Mouse (Mus musculus) brain, adult 2 months (tissue): ENCODE data around the gene Gm17509.

ENCODE experiments used
- DNase-seq: peaks from one replicate; pipeline ENCODE4 v3.0.0; 2011; ENCODE audit warnings: low read depth, low spot score

The Gm17509 gene

GRCm38 (mm10) chr13:117220501-117221321 lies at the start of gene Gm17509:
Gene Gm17509, minus strand, starts transcription at chr13:117221075.
- DNase-seq: peak; percentile 86

- DNase-seq: no peak
Measured at GRCm38 (mm10) chr13:117267963-117268362, 47.1 kb upstream of the Gm17509 start.

GRCm38 (mm10) chr13:117266156-117266555 lies 45.3 kb upstream of the Gm17509 start:
- no peak for DNase-seq

- no peak for DNase-seq
Measured at GRCm38 (mm10) chr13:117260704-117261103, 39.8 kb upstream of the Gm17509 start.

GRCm38 (mm10) chr13:117242621-117243020 lies 21.7 kb upstream of the Gm17509 start:
- DNase-seq: no peak

GRCm38 (mm10) chr13:117242063-117242462 lies 21.2 kb upstream of the Gm17509 start:
- no peak for DNase-seq

- no peak for DNase-seq
Measured at GRCm38 (mm10) chr13:117237111-117237510, 16.2 kb upstream of the Gm17509 start.

GRCm38 (mm10) chr13:117235530-117236212 lies 14.8 kb upstream of the Gm17509 start:
- peak; percentile 88 for DNase-seq

GRCm38 (mm10) chr13:117234486-117234885 lies 13.6 kb upstream of the Gm17509 start:
- DNase-seq: no peak

GRCm38 (mm10) chr13:117233808-117234207 lies 12.9 kb upstream of the Gm17509 start:
- DNase-seq: no peak

GRCm38 (mm10) chr13:117230371-117231110 lies 9.7 kb upstream of the Gm17509 start:
- DNase-seq: no peak

GRCm38 (mm10) chr13:117225561-117225960 lies 4.7 kb upstream of the Gm17509 start:
- peak; percentile 40 for DNase-seq

- DNase-seq: peak; percentile 67
Measured at GRCm38 (mm10) chr13:117224901-117225300, 4.0 kb upstream of the Gm17509 start.

GRCm38 (mm10) chr13:117223125-117223524 lies 2.2 kb upstream of the Gm17509 start:
- DNase-seq: no peak

GRCm38 (mm10) chr13:117219871-117220500 lies 889 bp downstream of the Gm17509 start:
- DNase-seq: no peak

- DNase-seq: no peak
Measured at GRCm38 (mm10) chr13:117218092-117218491, 2.8 kb downstream of the Gm17509 start.

GRCm38 (mm10) chr13:117217621-117218020 lies 3.3 kb downstream of the Gm17509 start:
- no peak for DNase-seq

GRCm38 (mm10) chr13:117216752-117217363 lies 4.0 kb downstream of the Gm17509 start:
- DNase-seq: no peak

GRCm38 (mm10) chr13:117216126-117216525 lies 4.7 kb downstream of the Gm17509 start:
- no peak for DNase-seq

- DNase-seq: no peak
Measured at GRCm38 (mm10) chr13:117215481-117215880, 5.4 kb downstream of the Gm17509 start.

GRCm38 (mm10) chr13:117211386-117211875 lies 9.4 kb downstream of the Gm17509 start:
- no peak for DNase-seq
